Mouse (Mus musculus) retina, adult 2 months (tissue): ENCODE measurements around the gene 2610528A11Rik.
A peak's percentile ranks its signal among the peaks of the same experiment; 100 is the strongest.

Experiments used
- DNase-seq: peaks from one replicate; pipeline ENCODE4 v3.0.0-alpha.2; 2012; ENCODE audit warnings: low read depth, low spot score

Gene 2610528A11Rik

DNA sequence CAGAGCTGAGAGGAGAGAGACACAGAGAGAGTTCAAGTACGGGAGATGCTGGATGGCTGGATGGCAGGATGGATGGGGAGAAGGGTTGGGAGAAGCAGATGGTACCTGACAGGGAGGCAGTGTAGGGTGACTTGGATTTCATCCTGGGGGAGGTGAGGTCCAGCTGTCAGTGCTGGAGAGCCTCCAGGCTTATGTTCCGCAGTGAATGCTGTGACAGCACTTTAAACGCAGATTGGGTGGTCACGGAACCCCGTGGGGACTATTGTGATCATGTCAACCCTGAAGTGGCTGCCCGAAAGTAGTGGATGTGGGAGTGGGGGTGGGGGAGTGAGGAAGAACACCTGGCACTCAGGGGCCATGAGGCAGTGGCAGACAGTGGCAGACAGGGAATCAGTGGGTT is 19.4 kb downstream of the 2610528A11Rik start:
- no peak for DNase-seq

DNA sequence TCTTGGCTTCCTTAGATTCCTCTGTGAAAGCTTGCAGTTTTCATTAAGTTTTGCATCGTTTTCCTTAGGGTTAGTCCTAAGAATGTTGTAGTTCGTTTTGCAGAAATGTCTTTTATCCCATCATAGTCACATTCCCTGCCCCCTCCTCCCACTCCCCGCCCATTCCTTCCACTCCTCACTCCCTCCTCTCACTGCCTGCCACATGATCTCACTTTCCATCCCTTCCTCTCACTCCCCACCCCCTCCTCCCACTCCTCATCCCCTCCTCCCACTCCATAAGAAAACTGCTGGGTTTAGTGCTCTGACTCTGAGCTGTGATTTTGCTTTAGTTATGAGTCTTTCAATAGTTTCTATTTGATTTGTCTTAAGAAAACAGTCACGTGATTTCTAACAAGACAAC is 30.1 kb downstream of the 2610528A11Rik start:
- DNase-seq = no peak

DNA sequence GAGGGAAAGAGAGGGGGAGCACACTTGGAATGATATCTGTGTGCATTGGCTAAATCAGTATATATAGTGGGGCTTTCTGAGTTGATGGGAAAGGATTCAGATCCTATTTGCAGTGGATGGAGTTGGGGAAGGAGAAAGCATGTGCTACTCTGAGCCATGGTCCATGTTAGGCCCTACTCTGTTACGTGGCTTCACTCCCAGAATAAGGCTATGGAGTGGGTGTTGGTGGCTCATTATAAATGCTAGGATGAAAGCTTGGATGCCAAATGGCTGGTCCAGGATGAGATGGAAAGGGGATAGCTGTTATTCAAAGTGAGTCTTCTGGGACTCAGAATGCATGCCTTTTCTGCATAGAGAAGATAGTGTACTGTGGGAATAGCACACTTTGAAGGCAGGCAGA is 33.1 kb downstream of the 2610528A11Rik start:
- DNase-seq = no peak

DNA sequence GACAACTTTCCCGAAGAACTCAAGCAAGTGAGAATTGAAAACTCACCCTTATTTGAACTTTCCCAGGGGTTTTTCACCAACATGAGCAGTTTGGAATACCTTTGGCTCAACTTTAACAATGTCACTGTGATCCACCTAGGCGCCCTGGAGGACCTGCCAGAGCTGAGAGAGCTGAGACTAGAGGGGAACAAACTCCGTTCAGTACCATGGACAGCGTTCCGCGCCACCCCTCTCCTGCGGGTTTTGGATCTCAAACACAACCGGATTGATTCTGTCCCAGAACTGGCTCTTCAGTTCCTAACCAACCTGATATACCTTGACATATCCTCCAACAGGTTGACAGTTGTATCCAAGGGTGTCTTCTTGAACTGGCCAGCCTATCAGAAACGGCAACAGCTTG is 45.3 kb downstream of the 2610528A11Rik start:
- DNase-seq = no peak

DNA sequence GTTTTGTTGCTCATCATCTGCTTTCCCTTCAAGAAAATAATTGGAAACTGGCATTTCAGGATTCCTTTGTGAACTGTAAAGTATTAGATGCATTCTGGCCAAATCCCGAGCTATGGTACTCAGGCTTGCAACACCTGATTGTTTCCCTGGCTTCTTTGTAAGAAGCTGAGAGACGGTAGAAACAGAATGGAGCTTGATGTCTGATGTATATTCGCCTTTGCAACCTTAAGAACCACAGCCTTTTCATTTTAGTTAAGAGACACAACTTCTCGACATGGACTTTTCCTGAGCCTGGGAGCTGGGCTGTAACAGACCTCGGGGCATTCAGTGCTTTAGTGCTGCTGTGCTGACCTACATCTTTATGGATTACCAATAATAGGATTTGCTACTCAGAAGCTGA is 46.2 kb downstream of the 2610528A11Rik start, which contains the start of gene Lrit2:
Gene Lrit2 (plus strand): TSS at position 301 of the 400 bp plus-strand sequence.
- peak; percentile 65 for DNase-seq

DNA sequence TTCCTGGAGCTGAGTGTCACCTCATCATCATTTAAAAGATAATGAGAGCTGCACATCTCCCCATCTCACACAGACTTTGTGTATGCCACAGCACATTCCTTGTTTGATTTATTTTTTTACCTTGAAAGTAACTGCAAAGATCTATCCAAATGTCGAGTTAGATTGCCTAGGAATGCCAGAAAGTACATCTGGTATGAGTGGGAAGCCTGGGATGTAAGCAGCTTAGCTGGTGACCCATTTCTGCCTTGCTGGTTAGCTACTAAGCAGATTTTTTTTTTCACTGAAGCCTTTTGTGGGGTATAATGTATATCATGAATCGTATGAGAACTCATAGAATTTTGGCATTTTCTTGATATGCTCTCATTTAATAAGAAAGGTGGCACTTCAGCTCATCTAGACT is 47.2 kb downstream of the 2610528A11Rik start:
- no peak for DNase-seq

DNA sequence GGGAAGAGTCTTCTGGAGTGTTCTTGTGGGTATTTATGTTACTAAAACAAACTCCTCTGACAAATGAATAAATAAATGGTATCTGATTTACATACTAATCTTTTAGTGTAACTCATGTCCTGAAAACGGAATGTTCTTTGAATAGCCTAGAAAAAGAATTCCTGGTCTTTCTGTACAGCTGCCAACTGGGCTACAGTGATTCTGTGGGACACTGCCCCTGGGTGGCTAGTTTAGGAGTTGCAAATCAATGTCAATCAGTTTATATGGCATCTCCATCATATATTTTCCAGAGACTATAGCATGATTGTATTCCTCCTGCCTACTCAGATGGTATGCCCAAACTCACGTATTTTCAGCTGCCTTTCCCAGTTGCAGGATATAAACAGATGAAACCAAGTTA is 49.0 kb downstream of the 2610528A11Rik start:
- no peak for DNase-seq
